8 mouse cellular contexts compared by ENCODE assay signal in genomic region chr7:140036281-140037170, GRCm38 (mm10). TPM values are rescaled to one million over a fixed set of nuclear protein-coding genes. Genes with fewer than 3 reads are reported as not detected.
DNase-seq lines count a peak whose midpoint lies in the region; ATAC-seq and TF ChIP-seq lines count a peak whose summit lies in the region.

Gene Zfp511 (plus strand): TSS chr7:140036391.
Gene Tubgcp2 (minus strand): TSS chr7:140036669.

- peaks cover 40% of the 10 kb centered on the region for H3K36me3 ChIP-seq in kidney, embryonic 14.5 days (ENCODE audit: control insufficient read depth, insufficient read depth, low read length)
- peaks cover 42% of the 10 kb centered on the region for H3K36me3 ChIP-seq in limb, embryonic 15.5 days

- WGBS in kidney, embryonic 14.5 days = 1% methylated on average over 66 of the region's 69 CpGs
- WGBS in limb, embryonic 15.5 days = 1% methylated on average over 69 of the region's 69 CpGs

- DNase-seq in A20 (ENCODE audit: low read depth, low spot score) = peak; percentile 99
- peak; percentile 94 to 95 for DNase-seq in heart, adult 9 months (ENCODE audit: low spot score in 2 of 2)
- DNase-seq in monocyte, adult 2 months (ENCODE audit: low read depth in 1 of 2, low spot score in 2 of 2) = peak; percentile 82 to 84
- DNase-seq in spleen, postnatal 36 days (ENCODE audit: low spot score in 2 of 2) = peak; percentile 94 to 95

- TF ChIP-seq POLR2A in bone marrow macrophage, adult 2 months (IDR thresholded peaks at IDR 0.05; ENCODE audit: borderline replicate concordance, low read depth, low read length) = no peak
- TF ChIP-seq POLR2A in embryonic fibroblast, embryonic 13.5 days (IDR thresholded peaks at IDR 0.05; ENCODE audit: low read depth, low read length) = 0 out of 2 replicates have a peak, but pooled peaks have one; percentile 52

- peak within 1 kb of the TSS; percentile 88 for H3K4me3 ChIP-seq in bone marrow macrophage, adult 2 months (ENCODE audit: insufficient read depth, low read length)
- H3K4me3 ChIP-seq in embryonic fibroblast, embryonic 13.5 days (ENCODE audit: insufficient read depth, low read length) = peak within 1 kb of the TSS; percentile 97
- H3K4me3 ChIP-seq in kidney, embryonic 14.5 days (ENCODE audit: low read length) = peak within 1 kb of the TSS; percentile 84
- H3K4me3 ChIP-seq in limb, embryonic 15.5 days = peak within 1 kb of the TSS; percentile 83

- H3K9me3 ChIP-seq in kidney, embryonic 14.5 days (ENCODE audit: control insufficient read depth, low read length) = no peaks in the 10 kb centered on the region
- H3K9me3 ChIP-seq in limb, embryonic 15.5 days = no peaks in the 10 kb centered on the region

- no peak for TF ChIP-seq CTCF in bone marrow macrophage, adult 2 months (IDR thresholded peaks at IDR 0.05; ENCODE audit: low read depth, low read length)
- no peak for TF ChIP-seq CTCF in embryonic fibroblast, embryonic 13.5 days (IDR thresholded peaks at IDR 0.05; ENCODE audit: borderline replicate concordance, insufficient read depth, low read length)

- H3K27me3 ChIP-seq in kidney, embryonic 14.5 days (ENCODE audit: control insufficient read depth, insufficient read depth, low read length) = no peaks in the 10 kb centered on the region
- no peaks in the 10 kb centered on the region for H3K27me3 ChIP-seq in limb, embryonic 15.5 days

- ATAC-seq in kidney, embryonic 14.5 days (ENCODE audit: low FRiP score, low TSS enrichment) = peak; percentile 98
- peak; percentile 95 for ATAC-seq in limb, embryonic 15.5 days (ENCODE audit: insufficient number of reproducible peaks, low FRiP score, low TSS enrichment, low read depth)

- peak within 1 kb of the TSS; percentile 89 for H3K4me2 ChIP-seq in kidney, embryonic 14.5 days (replicated peaks; ENCODE audit: low read depth, low read length)
- peak within 1 kb of the TSS; percentile 77 for H3K4me2 ChIP-seq in limb, embryonic 15.5 days

- H3K27ac ChIP-seq in bone marrow macrophage, adult 2 months (ENCODE audit: insufficient read depth, low read depth, low read length) = peak within 1 kb of the TSS; percentile 76
- peak within 1 kb of the TSS; percentile 81 for H3K27ac ChIP-seq in embryonic fibroblast, embryonic 13.5 days (ENCODE audit: insufficient read depth, low read length)
- H3K27ac ChIP-seq in kidney, embryonic 14.5 days (ENCODE audit: low read depth, low read length) = peak within 1 kb of the TSS; percentile 89
- H3K27ac ChIP-seq in limb, embryonic 15.5 days = peak within 1 kb of the TSS; percentile 95

- H3K9ac ChIP-seq in kidney, embryonic 14.5 days (ENCODE audit: low read depth, low read length) = peak within 1 kb of the TSS; percentile 85
- peak within 1 kb of the TSS; percentile 87 for H3K9ac ChIP-seq in limb, embryonic 15.5 days

- H3K4me1 ChIP-seq in bone marrow macrophage, adult 2 months (ENCODE audit: control insufficient read depth, insufficient read depth, low read length) = peaks cover 11% of the 10 kb centered on the region
- H3K4me1 ChIP-seq in embryonic fibroblast, embryonic 13.5 days (ENCODE audit: control insufficient read depth, insufficient read depth, low read length) = no peaks in the 10 kb centered on the region
- no peaks in the 10 kb centered on the region for H3K4me1 ChIP-seq in kidney, embryonic 14.5 days (ENCODE audit: control insufficient read depth, insufficient read depth, low read length)
- H3K4me1 ChIP-seq in limb, embryonic 15.5 days = peaks cover 20% of the 10 kb centered on the region

RNA-seq across cellular contexts. Expression of gene Zfp511, which starts in this region (rescaled TPM):
- polyA plus RNA-seq in bone marrow macrophage, adult 2 months (2012; ENCODE audit: insufficient read depth, insufficient read length, missing spikeins) = 37.7 and 38.7 TPM in 2 replicates
- polyA plus RNA-seq in embryonic fibroblast, embryonic 13.5 days (2011; ENCODE audit: insufficient read length, low read depth, missing spikeins) = 19.8 and 21.0 TPM in 2 replicates
- polyA plus RNA-seq in kidney, embryonic 14.5 days (2014; fragmentation: Nextera tagmentation; extraction: Ambion mirVana) = 46.2 and 47.5 TPM in 2 replicates
- polyA plus RNA-seq in limb, embryonic 15.5 days (2015; fragmentation: Nextera tagmentation; extraction: Ambion mirVana) = 36.9 and 37.2 TPM in 2 replicates

RNA-seq across cellular contexts. Expression of gene Tubgcp2, which starts in this region (rescaled TPM):
- 17.9 and 18.5 TPM in 2 replicates for polyA plus RNA-seq in bone marrow macrophage, adult 2 months (2012; ENCODE audit: insufficient read depth, insufficient read length, missing spikeins)
- polyA plus RNA-seq in embryonic fibroblast, embryonic 13.5 days (2011; ENCODE audit: insufficient read length, low read depth, missing spikeins) = 29.9 and 38.5 TPM in 2 replicates
- 40.6 and 62.9 TPM in 2 replicates for polyA plus RNA-seq in kidney, embryonic 14.5 days (2014; fragmentation: Nextera tagmentation; extraction: Ambion mirVana)
- polyA plus RNA-seq in limb, embryonic 15.5 days (2015; fragmentation: Nextera tagmentation; extraction: Ambion mirVana) = 50.6 and 51.9 TPM in 2 replicates

Comparison
In these comparisons a context has a peak if more than half of its experiments do, and no peak if none do; other contexts are left out.
1. Peak in every context shown above with its lines: DNase-seq, ATAC-seq, H3K4me3 ChIP-seq and H3K27ac ChIP-seq.